Mouse (Mus musculus) bone marrow, adult 2 months (tissue): ENCODE measurements at regions not wholly inside any gene's neighbourhood (a gene's known extent, or its start where the extent isn't known, plus 50 kb on each side); places are given as distances from the start of the nearest gene placed in this dataset.

Experiments used
- CTCF ChIP-seq: fragments of 200-500 bp; IDR thresholded peaks from 2 replicates; pipeline ENCODE4 v1.5.1; 2011; ENCODE audit warnings: low read length, control low read depth; ENCODE audit not compliant: control insufficient read depth, insufficient read depth
- POLR2A ChIP-seq: fragments of 200-500 bp; IDR thresholded peaks from 2 replicates; pipeline ENCODE4 v1.6.1; 2011; ENCODE audit warnings: low read depth, mild to moderate bottlenecking, control low read depth, low read length, borderline replicate concordance; ENCODE audit not compliant: control insufficient read depth

DNA sequence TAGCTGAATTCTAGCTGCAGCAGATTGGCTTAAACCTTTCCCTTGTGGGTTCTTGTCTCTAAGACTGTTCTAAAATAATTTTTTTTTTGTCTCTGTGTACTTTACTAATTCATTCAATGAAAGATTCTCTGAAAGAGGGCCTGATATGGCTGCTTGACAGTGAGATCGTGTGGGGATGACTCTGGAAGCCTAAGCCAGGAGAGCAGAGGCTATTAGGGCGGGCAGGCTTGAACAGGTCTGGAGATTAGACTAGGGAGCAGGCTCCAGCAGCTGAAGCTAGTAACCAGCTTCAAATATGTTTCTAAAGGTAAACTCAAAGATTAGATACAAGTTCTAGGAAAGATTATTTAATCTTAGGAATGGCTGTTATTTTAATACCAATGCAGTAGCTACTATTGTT is 491.9 kb downstream of the Plcl1 start:
- TF ChIP-seq CTCF (no peak), POLR2A (no peak)
